Mouse (Mus musculus) thymus, adult 2 months (tissue): ENCODE results near the gene Ttc39b.

Source experiments
- CTCF ChIP-seq: fragments of 200-500 bp; IDR thresholded peaks from 2 replicates; pipeline ENCODE4 v1.5.1; 2012; ENCODE audit warnings: mild to moderate bottlenecking, control low read depth, low read length, moderate library complexity, borderline replicate concordance; ENCODE audit not compliant: control insufficient read depth, poor library complexity, insufficient read depth; ENCODE audit errors: extremely low read depth
- POLR2A ChIP-seq: fragments of 200-500 bp; IDR thresholded peaks from 2 replicates; pipeline ENCODE4 v1.6.1; 2012; ENCODE audit warnings: mild to moderate bottlenecking, low read length, control low read depth, moderate library complexity; ENCODE audit not compliant: control insufficient read depth, poor library complexity, insufficient read depth; ENCODE audit errors: extremely low read depth

GRCm38 (mm10) chr4:83183288-83183930 is 140.6 kb downstream of the Ttc39b start:
- TF ChIP-seq POLR2A (no peak), CTCF (no peak)
